Mouse (Mus musculus) heart, postnatal 0 days (tissue): ENCODE measurements around the gene Pofut1. TPM values are rescaled to one million over a fixed set of nuclear protein-coding genes. Genes with fewer than 3 reads are reported as not detected.
"Not testable (repeated sequence)": the region's sequence is repeated elsewhere in the genome, so short reads cannot be mapped to it uniquely, and the experiment has no call there.

Experiments
- ATAC-seq: fragments of 200-750 bp; cut with Nextera tagmentation; 2 replicates; pipeline ENCODE4 v1.8.0; 2017; ENCODE audit warnings: low read depth, moderate number of reproducible peaks, moderate library complexity; ENCODE audit not compliant: insufficient read depth
- DNase-seq: peaks from one replicate; pipeline ENCODE4 v3.0.0-alpha.2; 2016; ENCODE audit warnings: low spot score
- H3K27ac ChIP-seq: fragments of 300-500 bp; sonication (generic); 2 replicates; pipeline ENCODE4 v1.5.1; 2014; ENCODE audit warnings: low read depth, mild to moderate bottlenecking
- H3K27me3 ChIP-seq: fragments of 300-500 bp; sonication (generic); 2 replicates; pipeline ENCODE4 v1.6.1; 2014; ENCODE audit warnings: low read length, mixed read lengths; ENCODE audit not compliant: control insufficient read depth, insufficient read depth
- H3K36me3 ChIP-seq: fragments of 300-500 bp; sonication (generic); replicated peaks from 2 replicates; pipeline ENCODE4 v1.6.1; 2014; ENCODE audit warnings: low read length, mixed read lengths; ENCODE audit not compliant: control insufficient read depth, insufficient read depth
- H3K4me1 ChIP-seq: fragments of 300-500 bp; sonication (generic); 2 replicates; pipeline ENCODE4 v1.6.1; 2014; ENCODE audit warnings: antibody characterized with exemption; ENCODE audit not compliant: control insufficient read depth, insufficient read depth
- H3K4me2 ChIP-seq: fragments of 300-500 bp; sonication (generic); 2 replicates; pipeline ENCODE4 v1.6.1; 2014; ENCODE audit warnings: low read depth, mild to moderate bottlenecking, low read length, moderate library complexity
- H3K4me3 ChIP-seq: fragments of 300-500 bp; sonication (generic); 2 replicates; pipeline ENCODE4 v1.5.1; 2014; ENCODE audit warnings: low read depth, low read length
- H3K9ac ChIP-seq: fragments of 300-500 bp; sonication (generic); replicated peaks from 2 replicates; pipeline ENCODE4 v1.6.1; 2014; ENCODE audit warnings: low read depth, low read length, mixed read lengths
- H3K9me3 ChIP-seq: fragments of 300-500 bp; sonication (generic); replicated peaks from 2 replicates; pipeline ENCODE4 v1.6.1; 2016; ENCODE audit warnings: low read length; ENCODE audit not compliant: control insufficient read depth
- CTCF ChIP-seq: IDR thresholded peaks from 2 replicates; pipeline ENCODE4 v1.5.1; 2016; ENCODE audit warnings: antibody characterized with exemption, control low read depth, low read depth
- EP300 ChIP-seq: IDR thresholded peaks from 2 replicates; pipeline ENCODE4 v1.6.1; 2016; ENCODE audit warnings: antibody characterized with exemption, low read depth
- WGBS: fragments of 180-500 bp; shearing (Covaris S2); extraction: QIAGEN DNeasy Blood & Tissue Kit; methylation state at CpG from one replicate; pipeline ENCODE4 v1.1.7; 2014; 5-methylcytosine and 5-hydroxymethylcytosine counted together
- polyA plus RNA-seq: library from polyadenylated mRNA; unstranded; fragments of >200 nt; fragmentation: Nextera tagmentation; extraction: Ambion mirVana; gene quantifications from 2 replicates; pipeline ENCODE4 v1.2.1, GENCODE M21; 2015
- total RNA-seq: library from RNA; depleted of rRNA; stranded (reverse); fragments of >200 nt; gene quantifications from 2 replicates; pipeline ENCODE4 v1.2.3, GENCODE M21; 2014; ENCODE audit warnings: low replicate concordance

The Pofut1 gene
- total and polyA plus RNA-seq, 2 experiments from 2014 or later, result 2.5 to 28.6 TPM

GRCm38 (mm10) chr2:153274919-153275247, 33.5 kb downstream of the Pofut1 start:
- Histone ChIP-seq H3K27ac (no peak overlapping the region), H3K9me3 (no peaks in the 10 kb centered on the region), H3K27me3 (no peaks in the 10 kb centered on the region), H3K4me3 (no peak overlapping the region), H3K36me3 (no peaks in the 10 kb centered on the region), H3K4me1 (no peaks in the 10 kb centered on the region), H3K4me2 (no peak overlapping the region), H3K9ac (no peak overlapping the region)
- DNase-seq (no peak), ATAC-seq (no peak)
- TF ChIP-seq EP300 (no peak), CTCF (no peak)
- 76% methylated on average over 6 of the region's 6 CpGs for WGBS

GRCm38 (mm10) chr2:153275577-153275976, 34.2 kb downstream of the Pofut1 start:
- not testable (repeated sequence) for H3K9me3 ChIP-seq, H3K4me2 ChIP-seq, H3K9ac ChIP-seq, H3K4me1 ChIP-seq, H3K27me3 ChIP-seq, H3K4me3 ChIP-seq, DNase-seq, H3K27ac ChIP-seq, H3K36me3 ChIP-seq, ATAC-seq
- 62% methylated on average over 3 of the region's 3 CpGs for WGBS

- DNase-seq (no peak), ATAC-seq (no peak)
- no peaks in the 10 kb centered on the region for H3K4me1 ChIP-seq
- TF ChIP-seq CTCF, result no peak
- no peak for TF ChIP-seq EP300
- 90% methylated on average over 7 of the region's 8 CpGs for WGBS
- H3K27me3 ChIP-seq, result no peaks in the 10 kb centered on the region
- H3K4me2 ChIP-seq, result no peak overlapping the region
- no peaks in the 10 kb centered on the region for H3K36me3 ChIP-seq
- H3K9ac ChIP-seq, result no peak overlapping the region
- no peak overlapping the region for H3K27ac ChIP-seq
- no peak overlapping the region for H3K4me3 ChIP-seq
- no peaks in the 10 kb centered on the region for H3K9me3 ChIP-seq
These were observed 35.1 kb downstream of the Pofut1 start for GRCm38 (mm10) chr2:153276440-153276839.

- H3K9ac ChIP-seq, H3K4me2 ChIP-seq, DNase-seq, H3K27ac ChIP-seq, H3K4me1 ChIP-seq, ATAC-seq, H3K27me3 ChIP-seq, H3K9me3 ChIP-seq, H3K4me3 ChIP-seq, H3K36me3 ChIP-seq: not testable (repeated sequence)
- WGBS, result 82% methylated on average over 5 of the region's 5 CpGs
These were observed 35.5 kb downstream of the Pofut1 start for GRCm38 (mm10) chr2:153276846-153277245.

- no peak for TF ChIP-seq EP300
- TF ChIP-seq CTCF, result no peak
- no peaks in the 10 kb centered on the region for H3K9me3 ChIP-seq
- no peak overlapping the region for H3K4me2 ChIP-seq
- no peak overlapping the region for H3K4me3 ChIP-seq
- H3K36me3 ChIP-seq, result no peaks in the 10 kb centered on the region
- ATAC-seq, result no peak
- no peaks in the 10 kb centered on the region for H3K4me1 ChIP-seq
- H3K27ac ChIP-seq, result no peak overlapping the region
- 80% methylated on average over 5 of the region's 5 CpGs for WGBS
- H3K27me3 ChIP-seq, result no peaks in the 10 kb centered on the region
- DNase-seq, result no peak
- H3K9ac ChIP-seq, result no peak overlapping the region
These were observed 37.0 kb downstream of the Pofut1 start for GRCm38 (mm10) chr2:153278357-153278756.

- TF ChIP-seq CTCF (no peak), EP300 (no peak)
- H3K36me3 ChIP-seq, result no peaks in the 10 kb centered on the region
- no peaks in the 10 kb centered on the region for H3K27me3 ChIP-seq
- no peak for DNase-seq
- 83% methylated on average over 6 of the region's 6 CpGs for WGBS
- H3K27ac ChIP-seq, result no peak overlapping the region
- no peaks in the 10 kb centered on the region for H3K4me1 ChIP-seq
- H3K9me3 ChIP-seq, result no peaks in the 10 kb centered on the region
- no peak overlapping the region for H3K9ac ChIP-seq
- no peak overlapping the region for H3K4me3 ChIP-seq
- ATAC-seq, result no peak
- H3K4me2 ChIP-seq, result no peak overlapping the region
These were observed 42.6 kb downstream of the Pofut1 start for GRCm38 (mm10) chr2:153283919-153284318.
